Comparison of ENCODE assay signal across 7 mouse cellular contexts in genomic region chr3:53042240-53042567, GRCm38 (mm10). TPM values are rescaled to one million over a fixed set of nuclear protein-coding genes. Genes with fewer than 3 reads are reported as not detected.
DNase-seq lines count a peak whose midpoint lies in the region; ATAC-seq and TF ChIP-seq lines count a peak whose summit lies in the region.

No protein-coding gene starts in this region.

- peaks cover 3% of the 10 kb centered on the region; the same call in 1 of the 2 replicates for H3K4me1 ChIP-seq in lung, postnatal 0 days (ENCODE audit: insufficient read depth, low read depth, low read length)
- H3K4me1 ChIP-seq in forebrain, embryonic 14.5 days (ENCODE audit: control insufficient read depth, insufficient read depth, low read length): 0 out of 2 replicates have a peak, but pooled peaks cover 3% of the 10 kb centered on the region
- H3K4me1 ChIP-seq in limb, embryonic 14.5 days (ENCODE audit: control insufficient read depth, insufficient read depth, low read length): peaks cover 30% of the 10 kb centered on the region
- H3K4me1 ChIP-seq in stomach, embryonic 15.5 days: peaks cover 11% of the 10 kb centered on the region; the same call in 1 of the 2 replicates

- H3K36me3 ChIP-seq in lung, postnatal 0 days (ENCODE audit: insufficient read depth, low read length): no peaks in the 10 kb centered on the region
- no peaks in the 10 kb centered on the region for H3K36me3 ChIP-seq in forebrain, embryonic 14.5 days (ENCODE audit: control insufficient read depth, insufficient read depth, low read length)
- H3K36me3 ChIP-seq in limb, embryonic 14.5 days (ENCODE audit: control insufficient read depth, insufficient read depth, low read length): no peaks in the 10 kb centered on the region
- no peaks in the 10 kb centered on the region for H3K36me3 ChIP-seq in stomach, embryonic 15.5 days

- no peak for ATAC-seq in lung, postnatal 0 days
- ATAC-seq in forebrain, embryonic 14.5 days: no peak
- ATAC-seq in limb, embryonic 14.5 days (ENCODE audit: low FRiP score, low read depth): no peak
- ATAC-seq in stomach, embryonic 15.5 days (ENCODE audit: insufficient read depth, low FRiP score, low read depth): no peak

- peak overlapping the region; percentile 51; the same call in 1 of the 2 replicates for H3K9ac ChIP-seq in lung, postnatal 0 days (replicated peaks; ENCODE audit: low read depth)
- peak overlapping the region; percentile 72; the same call in 1 of the 2 replicates for H3K9ac ChIP-seq in forebrain, embryonic 14.5 days (ENCODE audit: low read length)
- H3K9ac ChIP-seq in limb, embryonic 14.5 days (ENCODE audit: low read depth, low read length, severe bottlenecking): peak overlapping the region; percentile 69
- no peak overlapping the region for H3K9ac ChIP-seq in stomach, embryonic 15.5 days

- H3K27me3 ChIP-seq in lung, postnatal 0 days (replicated peaks; ENCODE audit: insufficient read depth, low read length): no peaks in the 10 kb centered on the region
- H3K27me3 ChIP-seq in forebrain, embryonic 14.5 days (replicated peaks; ENCODE audit: control insufficient read depth, insufficient read depth, low read length): no peaks in the 10 kb centered on the region
- no peaks in the 10 kb centered on the region for H3K27me3 ChIP-seq in limb, embryonic 14.5 days (ENCODE audit: control insufficient read depth, insufficient read depth, low read length)
- no peaks in the 10 kb centered on the region for H3K27me3 ChIP-seq in stomach, embryonic 15.5 days (replicated peaks)

- no peak for TF ChIP-seq EP300 in lung, postnatal 0 days (IDR thresholded peaks at IDR 0.05)

- TF ChIP-seq CTCF in lung, postnatal 0 days (IDR thresholded peaks at IDR 0.05): no peak

- no peak for TF ChIP-seq POLR2A in limb, embryonic 14.5 days (IDR thresholded peaks at IDR 0.05; ENCODE audit: borderline replicate concordance, extremely low read depth, insufficient read depth, insufficient read length)

- H3K4me3 ChIP-seq in lung, postnatal 0 days (ENCODE audit: low read depth, low read length): peak overlapping the region; percentile 73
- peak overlapping the region; percentile 67 for H3K4me3 ChIP-seq in forebrain, embryonic 14.5 days (ENCODE audit: low read depth, low read length)
- peak overlapping the region; percentile 63 for H3K4me3 ChIP-seq in limb, embryonic 14.5 days (replicated peaks; ENCODE audit: low read length)
- peak overlapping the region; percentile 69 for H3K4me3 ChIP-seq in stomach, embryonic 15.5 days (replicated peaks)

- intact Hi-C loops in left cerebral cortex, postnatal 25 days (cut with DNase I): loop anchor here (5.0 kb wide), 4 partner anchors 120 to 335 kb away; no protein-coding TSS in a partner anchor

- H3K4me2 ChIP-seq in lung, postnatal 0 days (replicated peaks; ENCODE audit: low read depth, low read length): peak overlapping the region; percentile 83
- H3K4me2 ChIP-seq in forebrain, embryonic 14.5 days (ENCODE audit: low read length): peak overlapping the region; percentile 85
- H3K4me2 ChIP-seq in limb, embryonic 14.5 days (replicated peaks; ENCODE audit: low read depth, low read length, severe bottlenecking): peak overlapping the region; percentile 75
- peak overlapping the region; percentile 91 for H3K4me2 ChIP-seq in stomach, embryonic 15.5 days

- no peak for DNase-seq in lung, postnatal 0 days (ENCODE audit: low spot score)
- DNase-seq in lung, postnatal 36 days: no peak
- DNase-seq in forebrain, embryonic 14.5 days (ENCODE audit: low spot score): no peak
- no peak for DNase-seq in limb, embryonic 14.5 days (ENCODE audit: low spot score)
- no peak for DNase-seq in adrenal gland, adult 8-10 months
- no peak for DNase-seq in left cerebral cortex, postnatal 25 days (ENCODE audit: low spot score in 2 of 2)

- 0 out of 2 replicates have a peak overlapping the region, but pooled peaks have one; percentile 68 for H3K27ac ChIP-seq in lung, postnatal 0 days (ENCODE audit: low read length)
- H3K27ac ChIP-seq in forebrain, embryonic 14.5 days (ENCODE audit: low read depth, low read length): no peak overlapping the region
- no peak overlapping the region for H3K27ac ChIP-seq in limb, embryonic 14.5 days (replicated peaks; ENCODE audit: low read depth, low read length)
- H3K27ac ChIP-seq in stomach, embryonic 15.5 days: no peak overlapping the region

- WGBS in lung, postnatal 0 days: 20% methylated on average over 9 of the region's 9 CpGs
- WGBS in forebrain, embryonic 14.5 days: 23% methylated on average over 9 of the region's 9 CpGs
- 13% methylated on average over 9 of the region's 9 CpGs for WGBS in limb, embryonic 14.5 days
- WGBS in stomach, embryonic 15.5 days: 18% methylated on average over 9 of the region's 9 CpGs

- H3K9me3 ChIP-seq in lung, postnatal 0 days (ENCODE audit: low read length): no peaks in the 10 kb centered on the region
- no peaks in the 10 kb centered on the region for H3K9me3 ChIP-seq in forebrain, embryonic 14.5 days (replicated peaks; ENCODE audit: control insufficient read depth, low read length)
- H3K9me3 ChIP-seq in limb, embryonic 14.5 days (ENCODE audit: control insufficient read depth, low read length): no peaks in the 10 kb centered on the region
- H3K9me3 ChIP-seq in stomach, embryonic 15.5 days: no peaks in the 10 kb centered on the region

RNA-seq across cellular contexts. Expression of gene Lhfp, which starts 0.9 kb away (rescaled TPM):
- polyA plus RNA-seq in lung, postnatal 0 days (2015; fragmentation: Nextera tagmentation; extraction: Ambion mirVana): 158 and 178 TPM in 2 replicates
- polyA plus RNA-seq in forebrain, embryonic 14.5 days (2014; fragmentation: Nextera tagmentation; extraction: Ambion mirVana): 37.4 and 40.5 TPM in 2 replicates
- 83.3 and 91.0 TPM in 2 replicates for polyA plus RNA-seq in limb, embryonic 14.5 days (2012; rRNA removed)
- 94.0 and 105 TPM in 2 replicates for polyA plus RNA-seq in limb, embryonic 14.5 days (2014; fragmentation: Nextera tagmentation; extraction: Ambion mirVana)
- 59.3 and 59.4 TPM in 2 replicates for polyA plus RNA-seq in stomach, embryonic 15.5 days (2015; fragmentation: Nextera tagmentation; extraction: Ambion mirVana)
- total RNA-seq in adrenal gland, adult 8-10 months (2022): 10 to 100 TPM; 17.4 to 26.7 (median 23.4) TPM
- total RNA-seq in left cerebral cortex, postnatal 25 days (2021): 10 to 100 TPM; 30.6 to 34.5 TPM

RNA-seq across cellular contexts. Expression of gene Cog6, which starts 25.2 kb away (rescaled TPM):
- 33.2 and 36.9 TPM in 2 replicates for polyA plus RNA-seq in lung, postnatal 0 days (2015; fragmentation: Nextera tagmentation; extraction: Ambion mirVana)
- polyA plus RNA-seq in forebrain, embryonic 14.5 days (2014; fragmentation: Nextera tagmentation; extraction: Ambion mirVana): 73.1 and 86.2 TPM in 2 replicates
- polyA plus RNA-seq in limb, embryonic 14.5 days (2012; rRNA removed): 41.3 TPM in 2 replicates
- 52.8 and 55.6 TPM in 2 replicates for polyA plus RNA-seq in limb, embryonic 14.5 days (2014; fragmentation: Nextera tagmentation; extraction: Ambion mirVana)
- polyA plus RNA-seq in stomach, embryonic 15.5 days (2015; fragmentation: Nextera tagmentation; extraction: Ambion mirVana): 42.4 and 43.1 TPM in 2 replicates
- total RNA-seq in adrenal gland, adult 8-10 months (2022): 10 to 100 TPM; 31.3 to 38.8 (median 38.1) TPM
- 10 to 100 TPM; 39.6 to 40.3 TPM for total RNA-seq in left cerebral cortex, postnatal 25 days (2021)
